Mouse (Mus musculus): ENCODE measurements around the gene Evx2. TPM values are rescaled to one million over a fixed set of nuclear protein-coding genes. Genes with fewer than 3 reads are reported as not detected.

The Evx2 gene
- total RNA-seq (2014; rRNA removed) (not detected in 2 replicates), polyA plus RNA-seq (2015; fragmentation: Nextera tagmentation; extraction: Ambion mirVana) (not detected in 2 replicates)

DNA sequence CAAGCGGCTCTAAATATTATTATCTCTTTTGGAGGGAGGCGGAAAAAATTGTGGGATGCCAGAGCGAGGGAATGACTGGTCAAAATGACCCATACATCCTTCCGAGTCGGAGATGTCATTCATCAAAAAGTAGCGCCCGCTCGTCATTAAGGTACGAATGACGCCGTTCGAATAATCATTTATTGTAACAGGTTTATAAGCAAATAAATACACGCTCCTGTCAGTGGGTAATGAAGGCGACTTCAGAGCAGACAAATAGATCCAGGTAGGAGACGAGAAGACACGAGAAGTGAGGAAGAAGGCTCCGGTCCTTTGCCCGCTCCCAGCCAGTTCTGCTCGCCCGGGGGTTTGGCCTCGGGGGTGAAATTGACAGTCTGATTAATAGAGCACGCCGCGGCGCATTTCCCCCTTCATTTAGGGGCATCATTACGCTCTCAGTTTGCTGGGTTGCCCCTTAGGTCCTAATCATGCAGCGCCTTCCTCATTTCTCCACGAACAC, at the start of gene Evx2:
Evx2 (minus strand) TSS at position 51 of the 499 bp plus-strand sequence.
- no peak for TF ChIP-seq CTCF (IDR thresholded peaks at IDR 0.05; ENCODE audit: low read depth)
- Histone ChIP-seq H3K4me2 (ENCODE audit: low read depth) (no peak within 1 kb of the TSS), H3K4me1 (ENCODE audit: insufficient read depth) (no peaks in the 10 kb centered on the region), H3K4me3 (ENCODE audit: low read depth, low read length) (no peak within 1 kb of the TSS), H3K9ac (no peak within 1 kb of the TSS), H3K27me3 (ENCODE audit: insufficient read depth, low read length) (peaks cover 77% of the 10 kb centered on the region), H3K9me3 (ENCODE audit: low read length) (no peaks in the 10 kb centered on the region), H3K36me3 (ENCODE audit: insufficient read depth) (no peaks in the 10 kb centered on the region), H3K27ac (ENCODE audit: low read depth, low read length) (no peak within 1 kb of the TSS)
- ATAC-seq, result no peak
- WGBS, result 2% methylated on average over 28 of the region's 28 CpGs
- DNase-seq, result no peak

- no peaks in the 10 kb centered on the region for H3K4me1 ChIP-seq (ENCODE audit: insufficient read depth)
- no peak overlapping the region for H3K27ac ChIP-seq (ENCODE audit: low read depth, low read length)
- TF ChIP-seq CTCF (IDR thresholded peaks at IDR 0.05; ENCODE audit: low read depth), result no peak
- DNase-seq (no peak), ATAC-seq (no peak)
- peaks cover 82% of the 10 kb centered on the region for H3K27me3 ChIP-seq (ENCODE audit: insufficient read depth, low read length)
- H3K9ac ChIP-seq, result no peak overlapping the region
- H3K36me3 ChIP-seq (ENCODE audit: insufficient read depth), result no peaks in the 10 kb centered on the region
- no peaks in the 10 kb centered on the region for H3K9me3 ChIP-seq (ENCODE audit: low read length)
- H3K4me3 ChIP-seq (ENCODE audit: low read depth, low read length), result no peak overlapping the region
- WGBS, result 5% methylated on average over 4 of the region's 4 CpGs
- no peak overlapping the region for H3K4me2 ChIP-seq (ENCODE audit: low read depth)
These were observed 49.3 kb upstream of the Evx2 start for GRCm38 (mm10) chr2:74708676-74709075.

DNA sequence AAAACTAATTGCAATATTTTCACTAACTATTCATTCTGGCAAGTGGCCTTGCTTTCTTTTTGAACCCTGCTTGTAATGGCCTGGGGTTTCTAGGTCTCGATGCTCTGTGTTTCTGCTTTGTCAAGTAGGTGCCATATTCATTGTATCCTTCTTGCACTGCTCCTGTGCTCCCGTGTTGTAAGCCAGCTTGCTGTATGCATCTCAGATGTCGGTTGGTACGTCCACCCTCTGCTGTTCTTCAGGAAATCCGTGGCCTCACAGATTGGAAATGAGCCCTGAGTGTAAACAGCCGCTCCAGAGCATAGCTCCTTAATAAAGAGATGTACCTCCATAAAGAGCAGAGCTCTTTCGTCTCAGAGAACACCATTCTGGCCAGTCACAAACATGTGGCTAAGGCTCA, 48.2 kb upstream of the Evx2 start:
- 9% methylated on average over 7 of the region's 7 CpGs for WGBS
- Histone ChIP-seq H3K4me2 (ENCODE audit: low read depth) (no peak overlapping the region), H3K36me3 (ENCODE audit: insufficient read depth) (no peaks in the 10 kb centered on the region), H3K27ac (ENCODE audit: low read depth, low read length) (no peak overlapping the region), H3K9me3 (ENCODE audit: low read length) (no peaks in the 10 kb centered on the region), H3K9ac (no peak overlapping the region), H3K4me1 (ENCODE audit: insufficient read depth) (no peaks in the 10 kb centered on the region), H3K4me3 (ENCODE audit: low read depth, low read length) (no peak overlapping the region), H3K27me3 (ENCODE audit: insufficient read depth, low read length) (peaks cover 81% of the 10 kb centered on the region)
- DNase-seq (no peak), ATAC-seq (no peak)
- no peak for TF ChIP-seq CTCF (IDR thresholded peaks at IDR 0.05; ENCODE audit: low read depth)

DNA sequence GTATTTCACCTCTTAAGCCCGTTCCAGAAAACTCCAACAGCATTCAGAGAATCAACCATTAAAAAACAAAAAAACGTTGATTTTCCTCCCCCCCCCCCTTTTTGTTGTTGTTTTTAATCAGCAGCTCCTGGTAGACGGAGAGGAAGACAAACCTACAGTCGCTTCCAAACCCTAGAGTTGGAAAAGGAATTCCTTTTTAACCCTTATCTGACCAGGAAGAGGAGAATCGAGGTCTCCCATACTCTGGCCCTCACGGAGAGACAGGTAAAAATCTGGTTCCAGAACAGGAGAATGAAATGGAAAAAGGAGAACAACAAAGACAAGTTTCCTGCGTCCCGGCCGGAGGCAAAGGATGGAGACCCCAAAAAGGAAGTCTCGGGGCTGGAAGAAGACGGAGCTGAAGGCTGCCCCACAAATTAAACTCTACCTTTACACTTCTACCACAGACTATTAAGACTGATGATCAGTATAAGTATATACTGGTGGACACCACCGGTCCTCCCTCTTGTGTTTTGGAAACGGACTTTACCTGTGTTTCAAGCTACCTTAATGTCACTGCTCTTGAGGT, 47.1 kb upstream of the Evx2 start:
- TF ChIP-seq CTCF (IDR thresholded peaks at IDR 0.05; ENCODE audit: low read depth), result no peak
- WGBS, result 2% methylated on average over 13 of the region's 13 CpGs
- no peaks in the 10 kb centered on the region for H3K36me3 ChIP-seq (ENCODE audit: insufficient read depth)
- H3K27me3 ChIP-seq (ENCODE audit: insufficient read depth, low read length), result peaks cover 82% of the 10 kb centered on the region
- no peaks in the 10 kb centered on the region for H3K9me3 ChIP-seq (ENCODE audit: low read length)
- no peak overlapping the region for H3K9ac ChIP-seq
- H3K4me1 ChIP-seq (ENCODE audit: insufficient read depth), result no peaks in the 10 kb centered on the region
- no peak overlapping the region for H3K27ac ChIP-seq (ENCODE audit: low read depth, low read length)
- no peak overlapping the region for H3K4me2 ChIP-seq (ENCODE audit: low read depth)
- no peak for ATAC-seq
- DNase-seq, result no peak
- H3K4me3 ChIP-seq (ENCODE audit: low read depth, low read length), result no peak overlapping the region

DNA sequence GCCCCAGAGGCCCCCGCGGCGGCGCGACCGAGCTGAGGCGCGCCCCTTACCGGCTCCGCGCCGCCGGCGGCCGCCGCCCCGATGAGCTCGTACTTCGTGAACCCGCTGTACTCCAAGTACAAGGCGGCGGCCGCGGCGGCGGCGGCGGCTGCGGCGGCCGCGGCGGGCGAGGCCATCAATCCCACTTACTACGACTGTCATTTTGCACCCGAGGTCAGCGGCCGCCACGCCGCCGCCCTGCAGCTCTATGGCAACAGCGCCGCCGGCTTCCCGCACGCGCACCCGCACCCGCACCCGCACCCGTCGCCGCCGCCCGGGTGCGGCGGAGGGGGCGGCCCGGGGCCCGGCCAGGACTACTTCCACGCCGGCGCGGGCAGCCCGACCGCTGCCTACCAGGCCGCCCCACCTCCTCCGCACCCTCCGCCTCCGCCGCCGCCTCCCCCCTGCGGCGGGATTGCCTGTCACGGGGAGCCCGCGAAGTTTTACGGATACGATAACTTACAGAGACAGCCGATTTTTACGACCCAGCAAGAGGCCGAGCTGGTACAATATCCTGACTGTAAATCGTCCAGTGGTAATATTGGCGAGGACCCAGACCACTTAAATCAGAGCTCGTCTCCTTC, 46.2 kb upstream of the Evx2 start:
- no peak overlapping the region for H3K9ac ChIP-seq
- H3K4me3 ChIP-seq (ENCODE audit: low read depth, low read length), result peak overlapping the region; percentile 26
- DNase-seq (no peak), ATAC-seq (no peak)
- no peaks in the 10 kb centered on the region for H3K9me3 ChIP-seq (ENCODE audit: low read length)
- no peak overlapping the region for H3K27ac ChIP-seq (ENCODE audit: low read depth, low read length)
- 2% methylated on average over 65 of the region's 85 CpGs for WGBS
- no peaks in the 10 kb centered on the region for H3K4me1 ChIP-seq (ENCODE audit: insufficient read depth)
- H3K36me3 ChIP-seq (ENCODE audit: insufficient read depth), result no peaks in the 10 kb centered on the region
- peak overlapping the region; percentile 45 for H3K4me2 ChIP-seq (ENCODE audit: low read depth)
- no peak for TF ChIP-seq CTCF (IDR thresholded peaks at IDR 0.05; ENCODE audit: low read depth)
- peaks cover 85% of the 10 kb centered on the region for H3K27me3 ChIP-seq (ENCODE audit: insufficient read depth, low read length)

- no peak overlapping the region for H3K27ac ChIP-seq (ENCODE audit: low read depth, low read length)
- no peaks in the 10 kb centered on the region for H3K9me3 ChIP-seq (ENCODE audit: low read length)
- no peaks in the 10 kb centered on the region for H3K4me1 ChIP-seq (ENCODE audit: insufficient read depth)
- TF ChIP-seq CTCF (IDR thresholded peaks at IDR 0.05; ENCODE audit: low read depth), result no peak
- H3K4me2 ChIP-seq (ENCODE audit: low read depth), result peak overlapping the region; percentile 45
- WGBS, result under 1% methylated on average over 48 of the region's 66 CpGs
- ATAC-seq, result no peak
- peaks cover 85% of the 10 kb centered on the region for H3K27me3 ChIP-seq (ENCODE audit: insufficient read depth, low read length)
- peak overlapping the region; percentile 26 for H3K4me3 ChIP-seq (ENCODE audit: low read depth, low read length)
- H3K9ac ChIP-seq, result no peak overlapping the region
- no peak for DNase-seq
- H3K36me3 ChIP-seq (ENCODE audit: insufficient read depth), result no peaks in the 10 kb centered on the region
These were observed 45.7 kb upstream of the Evx2 start for GRCm38 (mm10) chr2:74704999-74705466.

GRCm38 (mm10) chr2:74704393-74704998, 45.1 kb upstream of the Evx2 start, which contains the start of gene Hoxd8:
Hoxd8 (plus strand) TSS chr2:74704615.
- Histone ChIP-seq H3K36me3 (ENCODE audit: insufficient read depth) (no peaks in the 10 kb centered on the region), H3K9me3 (ENCODE audit: low read length) (no peaks in the 10 kb centered on the region), H3K4me1 (ENCODE audit: insufficient read depth) (no peaks in the 10 kb centered on the region), H3K4me3 (ENCODE audit: low read depth, low read length) (peak within 1 kb of the TSS; percentile 26), H3K27ac (ENCODE audit: low read depth, low read length) (no peak within 1 kb of the TSS), H3K9ac (no peak within 1 kb of the TSS), H3K4me2 (ENCODE audit: low read depth) (peak within 1 kb of the TSS; percentile 45), H3K27me3 (ENCODE audit: insufficient read depth, low read length) (peaks cover 85% of the 10 kb centered on the region)
- WGBS, result 4% methylated on average over 51 of the region's 52 CpGs
- ATAC-seq (no peak), DNase-seq (no peak)
- TF ChIP-seq CTCF (IDR thresholded peaks at IDR 0.05; ENCODE audit: low read depth), result no peak

All from forebrain, postnatal 0 days (tissue).